ENCODE assay signal across 8 mouse cellular contexts in the genomic region with DNA sequence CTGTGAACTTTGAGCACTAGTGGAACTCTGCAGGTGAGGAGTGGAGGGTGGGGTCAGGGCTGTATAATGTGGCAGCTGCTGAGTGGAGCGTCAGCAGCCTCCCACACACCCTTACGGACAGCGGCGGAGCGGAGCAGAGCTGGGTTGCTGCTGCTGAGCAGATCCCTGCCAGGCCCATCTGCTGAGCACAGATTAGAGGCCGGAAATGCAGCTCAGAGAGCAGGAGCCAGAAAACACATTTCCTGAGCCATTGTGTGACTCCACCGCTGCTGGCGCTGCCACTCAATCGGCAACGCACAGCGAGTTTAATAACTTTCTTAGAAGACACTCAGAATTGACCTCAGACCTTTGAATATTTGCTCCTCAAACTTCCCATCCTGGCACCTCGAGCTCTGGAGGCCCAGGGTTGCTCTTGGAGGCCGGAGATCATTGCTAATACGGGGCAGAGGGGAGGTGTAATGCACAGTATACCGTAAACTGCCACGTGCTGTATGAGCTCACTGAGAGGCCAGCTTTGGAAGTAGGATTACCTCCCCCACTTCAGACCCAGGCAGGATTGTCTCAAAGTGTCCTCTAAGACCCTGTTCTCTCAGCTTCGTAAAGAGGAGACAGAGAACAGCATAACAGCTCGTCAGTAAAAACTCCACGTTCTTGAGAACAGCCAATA.
DNase-seq lines count a peak whose midpoint lies in the region; ATAC-seq and TF ChIP-seq lines count a peak whose summit lies in the region.

No protein-coding gene starts in this region.

- no peak overlapping the region for H3K9ac ChIP-seq in embryonic facial prominence, embryonic 12.5 days
- H3K9ac ChIP-seq in heart, embryonic 14.5 days (ENCODE audit: low read length) = no peak overlapping the region
- H3K9ac ChIP-seq in kidney, postnatal 0 days (ENCODE audit: low read depth, low read length) = no peak overlapping the region
- H3K9ac ChIP-seq in liver, postnatal 0 days (replicated peaks) = peak overlapping the region; percentile 42; the same call in 1 of the 2 replicates
- no peak overlapping the region for H3K9ac ChIP-seq in neural tube, embryonic 11.5 days (ENCODE audit: low read length)

- DNase-seq in gastrocnemius, adult 18-20 months (ENCODE audit: low spot score) = peak; percentile 23
- DNase-seq in gastrocnemius, adult 8-10 months (ENCODE audit: low spot score in 2 of 2) = no peak
- peak; percentile 75 for DNase-seq in kidney, postnatal 0 days (ENCODE audit: low spot score)
- DNase-seq in liver, postnatal 0 days = peak; percentile 77
- peak; percentile 31 for DNase-seq in neural tube, embryonic 11.5 days (ENCODE audit: low spot score)
- DNase-seq in thymus, postnatal 10 days (ENCODE audit: low spot score in 2 of 2) = peak; percentile 87 to 94

- H3K4me3 ChIP-seq in embryonic facial prominence, embryonic 12.5 days = no peak overlapping the region
- H3K4me3 ChIP-seq in heart, embryonic 14.5 days (ENCODE audit: control insufficient read depth in 1 of 2, insufficient read depth in 1 of 2, low read depth in 1 of 2, low read length in 2 of 2) = no peak overlapping the region
- no peak overlapping the region for H3K4me3 ChIP-seq in kidney, postnatal 0 days (replicated peaks; ENCODE audit: low read depth, low read length)
- no peak overlapping the region for H3K4me3 ChIP-seq in liver, postnatal 0 days (ENCODE audit: low read depth, low read length)
- no peak overlapping the region for H3K4me3 ChIP-seq in neural tube, embryonic 11.5 days (ENCODE audit: low read depth, low read length)

- peaks cover 12% of the 10 kb centered on the region; the same call in 1 of the 2 replicates for H3K4me1 ChIP-seq in embryonic facial prominence, embryonic 12.5 days
- H3K4me1 ChIP-seq in heart, embryonic 14.5 days (ENCODE audit: control insufficient read depth in 2 of 2, insufficient read depth in 2 of 2, low read length in 2 of 2) = peaks cover 14 to 17% of the 10 kb centered on the region in 2 experiments
- H3K4me1 ChIP-seq in kidney, postnatal 0 days (replicated peaks; ENCODE audit: insufficient read depth, low read length) = peaks cover 8% of the 10 kb centered on the region
- peaks cover 36% of the 10 kb centered on the region for H3K4me1 ChIP-seq in liver, postnatal 0 days (ENCODE audit: insufficient read depth)
- 0 out of 2 replicates have a peak, but pooled peaks cover 5% of the 10 kb centered on the region for H3K4me1 ChIP-seq in neural tube, embryonic 11.5 days (ENCODE audit: control insufficient read depth, insufficient read depth, low read length)

- 0 out of 2 replicates have a peak, but pooled peaks have one; percentile 6 for TF ChIP-seq CTCF in kidney, postnatal 0 days (IDR thresholded peaks at IDR 0.05; ENCODE audit: low read depth)
- 0 out of 2 replicates have a peak, but pooled peaks have one; percentile 25 for TF ChIP-seq CTCF in liver, postnatal 0 days (IDR thresholded peaks at IDR 0.05; ENCODE audit: low read depth)

- ATAC-seq in embryonic facial prominence, embryonic 12.5 days (ENCODE audit: insufficient number of reproducible peaks, insufficient read depth, low FRiP score, low TSS enrichment) = no peak
- ATAC-seq in heart, embryonic 14.5 days (ENCODE audit: insufficient number of reproducible peaks, insufficient read depth, low FRiP score, low read depth) = peak; percentile 85
- peak; percentile 68; the same call in 1 of the 2 replicates for ATAC-seq in kidney, postnatal 0 days (replicated peaks; ENCODE audit: low FRiP score, low read depth)
- ATAC-seq in liver, postnatal 0 days = peak; percentile 82
- no peak for ATAC-seq in neural tube, embryonic 11.5 days (ENCODE audit: insufficient read depth, low FRiP score, low TSS enrichment)

- peak overlapping the region; percentile 26; the same call in 1 of the 2 replicates for H3K27ac ChIP-seq in embryonic facial prominence, embryonic 12.5 days
- peak overlapping the region; percentile 67 to 78 for H3K27ac ChIP-seq in heart, embryonic 14.5 days (replicated peaks in 1 of 2; ENCODE audit: control insufficient read depth in 1 of 2, insufficient read depth in 1 of 2, low read depth in 2 of 2, low read length in 2 of 2)
- no peak overlapping the region for H3K27ac ChIP-seq in kidney, postnatal 0 days
- peak overlapping the region; percentile 75 for H3K27ac ChIP-seq in liver, postnatal 0 days (ENCODE audit: low read depth)
- no peak overlapping the region for H3K27ac ChIP-seq in neural tube, embryonic 11.5 days (ENCODE audit: low read depth, low read length)

- no peak overlapping the region; the same call in 1 of the 2 replicates for H3K4me2 ChIP-seq in embryonic facial prominence, embryonic 12.5 days (replicated peaks)
- H3K4me2 ChIP-seq in heart, embryonic 14.5 days (ENCODE audit: low read length) = peak overlapping the region; percentile 37
- peak overlapping the region; percentile 1; the same call in 1 of the 2 replicates for H3K4me2 ChIP-seq in kidney, postnatal 0 days (ENCODE audit: low read length)
- peak overlapping the region; percentile 51 for H3K4me2 ChIP-seq in liver, postnatal 0 days (ENCODE audit: low read depth, low read length)
- H3K4me2 ChIP-seq in neural tube, embryonic 11.5 days (ENCODE audit: low read depth) = no peak overlapping the region

- WGBS in embryonic facial prominence, embryonic 12.5 days = 43% methylated on average over 19 of the region's 19 CpGs
- WGBS in heart, embryonic 14.5 days = 17% methylated on average over 19 of the region's 19 CpGs
- WGBS in kidney, postnatal 0 days = 18% methylated on average over 19 of the region's 19 CpGs
- WGBS in liver, postnatal 0 days (ENCODE audit: insufficient replicate concordance) = 17% methylated on average over 19 of the region's 19 CpGs
- 54% methylated on average over 19 of the region's 19 CpGs for WGBS in neural tube, embryonic 11.5 days

- H3K9me3 ChIP-seq in embryonic facial prominence, embryonic 12.5 days = no peaks in the 10 kb centered on the region
- H3K9me3 ChIP-seq in heart, embryonic 14.5 days (ENCODE audit: control insufficient read depth, low read length) = no peaks in the 10 kb centered on the region
- no peaks in the 10 kb centered on the region for H3K9me3 ChIP-seq in kidney, postnatal 0 days (replicated peaks; ENCODE audit: low read length)
- H3K9me3 ChIP-seq in liver, postnatal 0 days (ENCODE audit: low read length) = no peaks in the 10 kb centered on the region
- H3K9me3 ChIP-seq in neural tube, embryonic 11.5 days (ENCODE audit: control insufficient read depth, low read length) = no peaks in the 10 kb centered on the region

- H3K36me3 ChIP-seq in embryonic facial prominence, embryonic 12.5 days = no peaks in the 10 kb centered on the region
- no peaks in the 10 kb centered on the region for H3K36me3 ChIP-seq in heart, embryonic 14.5 days (ENCODE audit: control insufficient read depth, insufficient read depth, low read length)
- H3K36me3 ChIP-seq in kidney, postnatal 0 days (ENCODE audit: insufficient read depth, low read length) = no peaks in the 10 kb centered on the region
- H3K36me3 ChIP-seq in liver, postnatal 0 days (replicated peaks; ENCODE audit: insufficient read depth, low read length) = no peaks in the 10 kb centered on the region
- no peaks in the 10 kb centered on the region for H3K36me3 ChIP-seq in neural tube, embryonic 11.5 days (ENCODE audit: control insufficient read depth, insufficient read depth, low read length)

- peak; percentile 68; the same call in 1 of the 2 replicates for TF ChIP-seq EP300 in liver, postnatal 0 days (IDR thresholded peaks at IDR 0.05; ENCODE audit: low read depth)

- H3K27me3 ChIP-seq in embryonic facial prominence, embryonic 12.5 days = no peaks in the 10 kb centered on the region
- no peaks in the 10 kb centered on the region for H3K27me3 ChIP-seq in heart, embryonic 14.5 days (ENCODE audit: control insufficient read depth, insufficient read depth, low read length)
- H3K27me3 ChIP-seq in kidney, postnatal 0 days (ENCODE audit: insufficient read depth, low read length) = no peaks in the 10 kb centered on the region
- H3K27me3 ChIP-seq in liver, postnatal 0 days (ENCODE audit: insufficient read depth, low read length) = no peaks in the 10 kb centered on the region
- H3K27me3 ChIP-seq in neural tube, embryonic 11.5 days (ENCODE audit: control insufficient read depth, insufficient read depth, low read length) = no peaks in the 10 kb centered on the region

Comparison
In these comparisons a context has a peak if more than half of its experiments do, and no peak if none do; other contexts are left out.
1. DNase-seq: peak in gastrocnemius, adult 18-20 months (single experiment), kidney, postnatal 0 days (single experiment), liver, postnatal 0 days (single experiment), neural tube, embryonic 11.5 days (single experiment) and thymus, postnatal 10 days (2 of 2); none in gastrocnemius, adult 8-10 months (0 of 2).
2. ATAC-seq: peak in heart, embryonic 14.5 days (single experiment), kidney, postnatal 0 days (single experiment) and liver, postnatal 0 days (single experiment); none in embryonic facial prominence, embryonic 12.5 days (single experiment) and neural tube, embryonic 11.5 days (single experiment).
3. H3K27ac ChIP-seq: peak in embryonic facial prominence, embryonic 12.5 days (single experiment), heart, embryonic 14.5 days (2 of 2) and liver, postnatal 0 days (single experiment); none in kidney, postnatal 0 days (single experiment) and neural tube, embryonic 11.5 days (single experiment).
4. H3K4me2 ChIP-seq: peak in heart, embryonic 14.5 days (single experiment), kidney, postnatal 0 days (single experiment) and liver, postnatal 0 days (single experiment); none in embryonic facial prominence, embryonic 12.5 days (single experiment) and neural tube, embryonic 11.5 days (single experiment).